Comparison of ENCODE assay signal across 8 mouse cellular contexts in the genomic region with DNA sequence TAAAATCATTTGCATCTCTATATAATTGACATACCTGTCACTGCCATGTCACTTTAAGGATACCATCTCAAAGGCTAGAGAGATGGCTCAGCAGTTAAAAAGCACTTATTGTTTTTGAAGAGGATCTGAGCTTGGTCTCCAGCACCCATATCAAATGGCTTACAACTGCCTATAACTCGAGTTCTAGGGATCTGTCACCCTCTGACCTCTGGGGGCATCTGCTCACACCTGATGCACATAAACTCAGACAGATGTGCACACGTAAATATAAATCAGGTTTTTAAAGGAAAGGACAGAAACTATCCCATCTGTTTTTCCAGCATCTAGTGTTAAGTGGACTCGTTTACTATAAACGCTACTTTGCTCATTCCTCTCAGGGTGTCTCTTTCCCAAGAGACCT. TPM values are rescaled to one million over a fixed set of nuclear protein-coding genes. Genes with fewer than 3 reads are reported as not detected.
DNase-seq lines count a peak whose midpoint lies in the region; ATAC-seq and TF ChIP-seq lines count a peak whose summit lies in the region.

No protein-coding gene starts in this region.

- peaks cover 4% of the 10 kb centered on the region for H3K4me1 ChIP-seq in bone marrow macrophage, adult 2 months (ENCODE audit: control insufficient read depth, insufficient read depth, low read length)
- H3K4me1 ChIP-seq in hindbrain, embryonic 14.5 days (replicated peaks; ENCODE audit: control insufficient read depth, insufficient read depth, low read length) = peaks cover 21% of the 10 kb centered on the region
- H3K4me1 ChIP-seq in midbrain, embryonic 16.5 days (ENCODE audit: control insufficient read depth, insufficient read depth, low read length) = peaks cover 23% of the 10 kb centered on the region

- H3K9ac ChIP-seq in hindbrain, embryonic 14.5 days = peak overlapping the region; percentile 62
- peak overlapping the region; percentile 72 for H3K9ac ChIP-seq in midbrain, embryonic 16.5 days (ENCODE audit: low read depth, low read length)

- no peaks in the 10 kb centered on the region for H3K27me3 ChIP-seq in hindbrain, embryonic 14.5 days (ENCODE audit: control insufficient read depth, insufficient read depth, low read length)
- H3K27me3 ChIP-seq in midbrain, embryonic 16.5 days (ENCODE audit: control insufficient read depth, insufficient read depth, low read depth, low read length) = no peaks in the 10 kb centered on the region

- H3K36me3 ChIP-seq in hindbrain, embryonic 14.5 days (replicated peaks; ENCODE audit: control insufficient read depth, insufficient read depth) = 0 out of 2 replicates have a peak, but pooled peaks cover 6% of the 10 kb centered on the region
- H3K36me3 ChIP-seq in midbrain, embryonic 16.5 days (ENCODE audit: control insufficient read depth, insufficient read depth, low read length) = no peaks in the 10 kb centered on the region

- peak overlapping the region; percentile 74 for H3K4me3 ChIP-seq in left cerebral cortex, adult 2 months
- H3K4me3 ChIP-seq in bone marrow macrophage, adult 2 months (ENCODE audit: insufficient read depth, low read length) = peak overlapping the region; percentile 88
- H3K4me3 ChIP-seq in hindbrain, embryonic 14.5 days (replicated peaks; ENCODE audit: low read length) = peak overlapping the region; percentile 62
- H3K4me3 ChIP-seq in midbrain, embryonic 16.5 days (ENCODE audit: low read depth, low read length) = peak overlapping the region; percentile 85

- no peak for TF ChIP-seq POLR2A in bone marrow macrophage, adult 2 months (IDR thresholded peaks at IDR 0.05; ENCODE audit: borderline replicate concordance, low read depth, low read length)

- no peak for DNase-seq in left cerebral cortex, adult 2 months (ENCODE audit: extremely low spot score in 1 of 2, low spot score in 2 of 2)
- no peak for DNase-seq in left cerebral cortex, postnatal 10 days (ENCODE audit: extremely low spot score in 1 of 2, low spot score in 2 of 2)
- DNase-seq in hindbrain, embryonic 14.5 days (ENCODE audit: low spot score) = no peak
- DNase-seq in spleen, postnatal 4 days (ENCODE audit: low spot score in 2 of 2) = no peak
- no peak for DNase-seq in gastrocnemius, postnatal 10 days
- DNase-seq in cerebellum, postnatal 14 days = no peak

- no peak for TF ChIP-seq CTCF in left cerebral cortex, adult 2 months (IDR thresholded peaks at IDR 0.05)
- TF ChIP-seq CTCF in bone marrow macrophage, adult 2 months (IDR thresholded peaks at IDR 0.05; ENCODE audit: low read depth, low read length) = no peak

- H3K27ac ChIP-seq in left cerebral cortex, adult 2 months = no peak overlapping the region
- H3K27ac ChIP-seq in bone marrow macrophage, adult 2 months (ENCODE audit: insufficient read depth, low read depth, low read length) = peak overlapping the region; percentile 61
- H3K27ac ChIP-seq in hindbrain, embryonic 14.5 days = peak overlapping the region; percentile 84
- H3K27ac ChIP-seq in midbrain, embryonic 16.5 days (ENCODE audit: low read length) = peak overlapping the region; percentile 87

- intact Hi-C loops in left cerebral cortex, adult 2 months (cut with DNase I) = loop anchor here (5.0 to 10.0 kb wide), 4 partner anchors 129 to 526 kb away; a partner anchor contains a TSS
- intact Hi-C loops in left cerebral cortex, postnatal 10 days (cut with DNase I) = loop anchor here (5.0 to 10.0 kb wide), 3 partner anchors 148 to 528 kb away; a partner anchor contains a TSS

- 14% methylated on average over 4 of the region's 4 CpGs for WGBS in hindbrain, embryonic 14.5 days
- WGBS in midbrain, embryonic 16.5 days = 7% methylated on average over 4 of the region's 4 CpGs

- no peaks in the 10 kb centered on the region for H3K9me3 ChIP-seq in hindbrain, embryonic 14.5 days (ENCODE audit: control insufficient read depth, low read length)
- no peaks in the 10 kb centered on the region for H3K9me3 ChIP-seq in midbrain, embryonic 16.5 days (replicated peaks; ENCODE audit: control insufficient read depth, low read length, poor library complexity, severe bottlenecking)

- H3K4me2 ChIP-seq in hindbrain, embryonic 14.5 days (replicated peaks) = peak overlapping the region; percentile 59
- H3K4me2 ChIP-seq in midbrain, embryonic 16.5 days (ENCODE audit: low read length) = peak overlapping the region; percentile 68

- ATAC-seq in hindbrain, embryonic 14.5 days (ENCODE audit: low FRiP score) = no peak
- ATAC-seq in midbrain, embryonic 16.5 days = no peak

RNA-seq across cellular contexts. Expression of a gene that starts 0.9 kb away (rescaled TPM):
- total RNA-seq in left cerebral cortex, adult 2 months (2021) = not detected
- not detected for total RNA-seq in left cerebral cortex, postnatal 10 days (2021)
- 0.51 and 0.60 TPM in 2 replicates for polyA plus RNA-seq in bone marrow macrophage, adult 2 months (2012; ENCODE audit: insufficient read depth, insufficient read length, missing spikeins)
- polyA plus RNA-seq in hindbrain, embryonic 14.5 days (2014; fragmentation: Nextera tagmentation; extraction: Ambion mirVana) = 0.09 and 0.14 TPM in 2 replicates
- 0.25 and 0.46 TPM in 2 replicates for polyA plus RNA-seq in midbrain, embryonic 16.5 days (2015; fragmentation: Nextera tagmentation; extraction: Ambion mirVana)
- total RNA-seq in gastrocnemius, postnatal 10 days (2021) = under 1 TPM; 0.18 to 0.33 TPM

RNA-seq across cellular contexts. Expression of a gene that starts 0.9 kb away (rescaled TPM):
- 10 to 100 TPM; 14.8 to 15.2 TPM for total RNA-seq in left cerebral cortex, adult 2 months (2021)
- total RNA-seq in left cerebral cortex, postnatal 10 days (2021) = 10 to 100 TPM; 14.3 to 15.4 TPM
- 20.4 and 23.4 TPM in 2 replicates for polyA plus RNA-seq in bone marrow macrophage, adult 2 months (2012; ENCODE audit: insufficient read depth, insufficient read length, missing spikeins)
- polyA plus RNA-seq in hindbrain, embryonic 14.5 days (2014; fragmentation: Nextera tagmentation; extraction: Ambion mirVana) = 23.4 and 26.9 TPM in 2 replicates
- polyA plus RNA-seq in midbrain, embryonic 16.5 days (2015; fragmentation: Nextera tagmentation; extraction: Ambion mirVana) = 26.6 and 29.6 TPM in 2 replicates
- 10 to 100 TPM; 13.7 to 15.2 TPM for total RNA-seq in gastrocnemius, postnatal 10 days (2021)

RNA-seq across cellular contexts. Expression of a gene that starts 17.6 kb away (rescaled TPM):
- 10 to 100 TPM; 21.1 to 21.9 TPM for total RNA-seq in left cerebral cortex, adult 2 months (2021)
- total RNA-seq in left cerebral cortex, postnatal 10 days (2021) = 10 to 100 TPM; 31.9 to 34.5 TPM
- 6.6 and 9.0 TPM in 2 replicates for polyA plus RNA-seq in bone marrow macrophage, adult 2 months (2012; ENCODE audit: insufficient read depth, insufficient read length, missing spikeins)
- 26.0 and 35.8 TPM in 2 replicates for polyA plus RNA-seq in hindbrain, embryonic 14.5 days (2014; fragmentation: Nextera tagmentation; extraction: Ambion mirVana)
- polyA plus RNA-seq in midbrain, embryonic 16.5 days (2015; fragmentation: Nextera tagmentation; extraction: Ambion mirVana) = 25.6 and 28.5 TPM in 2 replicates
- 10 to 100 TPM; 16.5 to 18.5 TPM for total RNA-seq in gastrocnemius, postnatal 10 days (2021)
